Mouse (Mus musculus): ENCODE data around the gene Dffa.

Dffa gene

GRCm38 (mm10) chr4:149103875-149104561, at the start of gene Dffa:
Dffa (plus strand) TSS chr4:149104146.
- in situ Hi-C loops (cut with MboI, MseI) = no loop called here

- in situ Hi-C loops (cut with MboI, MseI) = no loop called here
Measured at GRCm38 (mm10) chr4:149055847-149056246, 48.1 kb upstream of the Dffa start.

GRCm38 (mm10) chr4:149056957-149057356, 47.0 kb upstream of the Dffa start:
- in situ Hi-C loops (cut with MboI, MseI) = no loop called here

- in situ Hi-C loops (cut with MboI, MseI) = no loop called here
Measured at GRCm38 (mm10) chr4:149057470-149057869, 46.5 kb upstream of the Dffa start.

DNA sequence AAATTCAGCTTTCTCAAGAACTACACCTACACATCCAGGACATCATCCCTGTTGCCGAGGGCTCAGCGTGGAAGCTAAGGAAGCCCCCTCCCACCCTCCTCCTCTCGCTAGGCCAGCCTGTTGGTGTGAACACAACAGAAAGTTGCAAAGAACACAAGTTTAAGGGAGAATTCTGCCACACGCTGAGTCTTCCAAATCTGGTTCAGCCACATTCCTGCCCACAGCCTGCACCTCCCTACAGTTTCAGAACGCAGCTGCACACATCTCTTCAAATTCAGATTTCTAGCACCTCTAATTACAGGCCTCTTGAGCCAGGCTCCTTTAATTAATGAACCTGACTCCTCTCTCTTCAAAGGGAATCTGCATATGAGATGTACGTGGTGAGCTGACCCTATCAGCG, 45.6 kb upstream of the Dffa start:
- in situ Hi-C loops (cut with MboI, MseI) = no loop called here

DNA sequence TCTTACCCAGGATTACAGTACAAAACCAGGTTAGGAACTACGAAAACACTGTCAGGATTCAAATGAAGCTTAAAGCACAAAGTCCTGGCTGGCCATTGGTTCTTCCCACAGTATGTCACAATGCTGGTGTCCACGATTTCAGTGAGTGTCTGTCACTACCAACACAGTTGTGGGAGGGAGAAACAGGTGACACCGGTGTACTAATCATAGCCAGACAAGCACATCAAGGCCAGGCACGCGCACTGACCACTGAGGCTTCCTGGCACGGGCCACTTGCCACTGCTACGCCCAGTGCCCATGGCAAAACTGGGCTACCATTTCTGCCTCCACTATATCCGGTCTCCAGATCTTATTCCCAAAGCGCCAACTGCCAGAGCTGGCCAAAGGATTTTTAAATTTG, 44.2 kb upstream of the Dffa start:
- in situ Hi-C loops (cut with MboI, MseI) = no loop called here

DNA sequence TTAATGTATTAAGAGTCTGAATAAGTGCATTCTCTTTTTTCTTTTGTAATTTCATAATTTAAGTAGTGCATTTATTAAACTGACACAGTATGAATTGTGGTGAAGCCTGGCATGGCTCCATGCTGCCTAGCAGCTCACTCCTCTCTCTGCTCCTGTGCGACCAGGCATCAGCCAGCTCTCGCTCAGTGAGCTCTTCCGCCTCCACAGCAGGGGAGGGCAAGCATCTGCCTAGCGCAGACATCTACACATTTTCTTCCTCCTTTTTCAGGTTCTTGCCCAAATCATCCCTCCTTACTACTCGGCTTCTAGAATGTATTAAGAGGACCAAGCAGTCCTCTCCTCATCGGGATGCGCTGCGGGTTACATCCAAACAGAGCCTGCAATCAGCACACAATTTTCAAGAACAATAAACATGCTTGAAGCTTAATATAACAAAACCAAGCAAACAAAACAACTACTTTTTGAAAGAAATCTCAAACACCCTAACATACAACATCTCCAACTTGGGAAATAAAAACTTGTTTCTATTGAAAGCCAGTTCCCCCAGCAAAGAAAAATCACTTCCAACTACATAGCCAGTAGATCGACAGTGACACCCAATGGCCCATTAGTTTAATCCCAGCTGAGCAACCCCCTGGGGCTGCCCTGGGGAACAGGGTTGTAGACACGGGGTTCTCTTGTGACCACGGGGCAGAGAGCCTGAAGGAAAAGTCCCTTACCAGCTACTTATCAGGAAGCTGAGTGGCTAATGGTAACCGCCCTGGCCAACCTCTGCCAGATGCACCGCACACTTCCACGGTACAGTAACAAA, 43.1 kb upstream of the Dffa start:
- in situ Hi-C loops (cut with MboI, MseI) = no loop called here

GRCm38 (mm10) chr4:149061432-149061718, 42.6 kb upstream of the Dffa start:
- in situ Hi-C loops (cut with MboI, MseI) = no loop called here

- in situ Hi-C loops (cut with MboI, MseI) = no loop called here
Measured at GRCm38 (mm10) chr4:149062406-149063318, 41.3 kb upstream of the Dffa start.

GRCm38 (mm10) chr4:149064061-149064854, 39.7 kb upstream of the Dffa start:
- in situ Hi-C loops (cut with MboI, MseI) = no loop called here

DNA sequence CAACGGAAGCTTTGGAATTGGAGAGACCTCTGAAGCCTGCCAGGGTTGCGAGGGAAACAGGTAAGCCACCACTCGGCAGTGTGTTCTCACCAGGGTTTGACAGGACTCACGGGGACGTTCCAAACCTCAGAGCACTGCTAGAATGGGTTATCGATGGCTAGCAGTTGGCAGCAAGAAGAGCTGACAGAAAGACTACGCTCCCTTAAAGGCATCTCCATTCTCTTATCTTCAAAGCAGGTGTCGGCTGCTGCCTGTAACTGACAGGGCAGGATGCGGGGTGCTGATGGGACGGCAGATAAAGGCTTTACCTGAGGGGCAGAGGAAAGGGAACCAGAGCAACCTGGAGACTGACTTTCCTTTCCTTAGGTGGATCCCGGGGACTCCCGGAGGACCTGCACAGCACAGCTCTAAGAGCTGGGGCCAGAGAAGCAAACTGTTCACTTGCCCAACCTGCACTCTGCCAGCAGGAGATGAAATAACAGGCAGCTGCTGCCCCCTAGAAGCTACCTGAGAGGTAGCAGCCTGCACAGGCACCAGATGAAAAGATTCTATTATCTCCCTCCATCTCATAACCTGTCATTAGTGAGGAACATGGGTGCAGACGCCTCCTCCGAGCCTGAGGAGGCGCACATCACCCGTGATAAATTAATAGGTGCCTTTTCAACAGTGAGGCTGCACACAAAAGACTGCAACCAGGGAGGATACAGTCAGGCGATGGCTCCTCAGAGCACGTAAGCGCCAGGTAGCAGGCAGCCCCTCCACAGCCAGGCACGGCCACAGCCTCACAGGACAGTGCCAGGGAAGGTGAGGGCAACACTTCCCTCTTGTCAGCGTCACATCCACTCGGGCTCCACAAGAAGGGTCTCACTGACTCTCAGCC, 37.0 kb upstream of the Dffa start:
- in situ Hi-C loops (cut with MboI, MseI) = no loop called here

DNA sequence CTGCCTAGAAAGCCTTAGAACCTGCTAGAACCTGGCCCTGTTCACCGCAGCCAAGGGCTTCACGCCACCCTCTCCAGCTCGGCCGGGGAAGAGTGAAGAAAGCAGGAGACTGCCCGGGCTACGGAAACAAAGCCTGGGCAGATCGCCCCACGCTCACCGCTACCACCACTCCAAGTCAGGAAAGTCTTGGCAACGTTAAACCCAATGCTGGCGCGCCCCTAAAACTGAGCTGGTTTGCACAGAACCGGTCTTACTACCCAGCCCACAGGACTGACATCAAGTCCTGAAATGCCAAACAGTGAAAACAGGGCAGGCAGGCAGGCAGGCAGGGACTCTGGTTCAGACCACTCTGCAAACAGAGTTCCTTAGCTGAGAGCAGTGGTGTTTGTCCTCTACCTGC, 28.9 kb upstream of the Dffa start:
- in situ Hi-C loops (cut with MboI, MseI) = no loop called here

GRCm38 (mm10) chr4:149075871-149076575, 27.9 kb upstream of the Dffa start:
- in situ Hi-C loops (cut with MboI, MseI) = no loop called here

- in situ Hi-C loops (cut with MboI, MseI) = no loop called here
Measured at GRCm38 (mm10) chr4:149078261-149078660, 25.7 kb upstream of the Dffa start.

- in situ Hi-C loops (cut with MboI, MseI) = no loop called here
Measured at GRCm38 (mm10) chr4:149079629-149080028, 24.3 kb upstream of the Dffa start.

DNA sequence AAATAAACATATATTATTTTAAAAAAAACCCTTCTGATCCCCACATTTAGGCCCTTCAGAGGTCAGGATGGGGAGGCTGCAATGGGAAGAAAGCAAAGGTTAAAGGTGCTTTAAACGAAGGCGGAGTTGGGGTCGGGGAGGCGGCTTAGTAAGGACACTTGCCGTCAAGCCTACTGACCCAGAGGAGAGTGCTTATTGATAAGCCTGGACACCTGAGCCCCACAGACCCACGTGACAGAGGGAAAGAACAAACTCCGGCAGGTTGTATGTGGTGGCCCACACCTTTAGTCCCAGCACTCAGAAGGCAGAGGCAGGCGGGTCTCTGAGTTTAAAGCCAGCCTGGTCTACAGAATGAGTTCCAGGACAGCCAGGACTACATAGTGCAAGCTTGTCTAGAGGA, 23.8 kb upstream of the Dffa start:
- in situ Hi-C loops (cut with MboI, MseI) = no loop called here

GRCm38 (mm10) chr4:149081528-149081927, 22.4 kb upstream of the Dffa start:
- in situ Hi-C loops (cut with MboI, MseI) = no loop called here

DNA sequence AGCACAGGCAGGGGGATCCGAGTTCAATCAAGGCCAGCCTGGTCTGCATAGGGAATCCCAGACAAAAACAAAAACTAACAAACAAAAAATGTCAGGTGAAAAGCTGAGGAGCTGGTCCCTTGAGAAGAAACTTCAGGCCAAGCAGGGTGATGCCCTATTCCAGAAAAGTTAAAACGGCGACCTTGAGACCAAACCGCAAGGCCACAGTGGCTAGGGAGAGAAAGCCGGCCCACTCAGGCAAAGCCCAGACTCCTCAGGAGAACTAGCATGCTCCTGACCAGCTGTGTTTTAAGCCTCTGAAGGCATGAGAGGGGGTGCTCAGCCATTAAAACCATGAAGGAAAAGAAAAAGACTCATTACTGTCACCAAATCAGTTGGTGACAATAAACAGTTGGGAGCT, 18.6 kb upstream of the Dffa start:
- in situ Hi-C loops (cut with MboI, MseI) = no loop called here

- in situ Hi-C loops (cut with MboI, MseI) = no loop called here
Measured at GRCm38 (mm10) chr4:149091364-149091763, 12.6 kb upstream of the Dffa start.

GRCm38 (mm10) chr4:149097956-149098355, 6.0 kb upstream of the Dffa start:
- in situ Hi-C loops (cut with MboI, MseI) = no loop called here

All from regulatory T cell (primary cell).